Mouse (Mus musculus) small intestine, adult 2 months (tissue): ENCODE measurements around the gene Pex19.

ENCODE experiments used
- CTCF ChIP-seq: fragments of 200-500 bp; IDR thresholded peaks from 2 replicates; pipeline ENCODE4 v1.5.1; 2012; ENCODE audit warnings: low read depth, mild to moderate bottlenecking, control low read depth, inconsistent platforms, low read length, moderate library complexity, mixed read lengths; ENCODE audit not compliant: insufficient replicate concordance, insufficient read length; ENCODE audit errors: extremely low read depth
- POLR2A ChIP-seq: fragments of 200-500 bp; IDR thresholded peaks from 2 replicates; pipeline ENCODE4 v1.6.1; 2012; ENCODE audit warnings: low read depth, mild to moderate bottlenecking, control low read depth, inconsistent platforms, low read length, moderate library complexity

- TF ChIP-seq CTCF (no peak), POLR2A (no peak)
Measured at GRCm38 (mm10) chr1:172172381-172172780, 45.8 kb downstream of the Pex19 start.
